Mouse (Mus musculus): ENCODE results near the gene Cttnbp2. TPM values are rescaled to one million over a fixed set of nuclear protein-coding genes. Genes with fewer than 3 reads are reported as not detected.

Cttnbp2 gene
- polyA plus RNA-seq, 1 experiment from 2014 or later: 14.9 TPM

GRCm38 (mm10) chr6:18459657-18460056 is 55.0 kb downstream of the Cttnbp2 start:
- no peaks in the 10 kb centered on the region for H3K4me1 ChIP-seq (replicated peaks; ENCODE audit: control insufficient read depth, insufficient read depth, low read length)
- no peak overlapping the region for H3K4me2 ChIP-seq (ENCODE audit: low read length)
- DNase-seq (ENCODE audit: low spot score) (no peak), ATAC-seq (replicated peaks; ENCODE audit: low FRiP score, low TSS enrichment, low read depth) (no peak)
- H3K4me3 ChIP-seq (ENCODE audit: low read depth, low read length): no peak overlapping the region
- no peaks in the 10 kb centered on the region; the same call in 1 of the 2 replicates for H3K9me3 ChIP-seq (ENCODE audit: control insufficient read depth, low read length)
- H3K36me3 ChIP-seq (ENCODE audit: control insufficient read depth, insufficient read depth, low read length): no peaks in the 10 kb centered on the region
- no peaks in the 10 kb centered on the region for H3K27me3 ChIP-seq (replicated peaks; ENCODE audit: control insufficient read depth, insufficient read depth, low read length)
- no peak overlapping the region for H3K9ac ChIP-seq (ENCODE audit: low read length)
- H3K27ac ChIP-seq (ENCODE audit: low read depth): no peak overlapping the region
- 87% methylated on average over 1 of the region's 1 CpGs for WGBS

GRCm38 (mm10) chr6:18450551-18451193 is 64.0 kb downstream of the Cttnbp2 start:
- Histone ChIP-seq H3K4me2 (ENCODE audit: low read length) (no peak overlapping the region), H3K9me3 (ENCODE audit: control insufficient read depth, low read length) (no peaks in the 10 kb centered on the region), H3K27ac (ENCODE audit: low read depth) (no peak overlapping the region), H3K4me1 (replicated peaks; ENCODE audit: control insufficient read depth, insufficient read depth, low read length) (no peaks in the 10 kb centered on the region), H3K27me3 (replicated peaks; ENCODE audit: control insufficient read depth, insufficient read depth, low read length) (no peaks in the 10 kb centered on the region), H3K9ac (ENCODE audit: low read length) (no peak overlapping the region), H3K4me3 (ENCODE audit: low read depth, low read length) (no peak overlapping the region), H3K36me3 (ENCODE audit: control insufficient read depth, insufficient read depth, low read length) (no peaks in the 10 kb centered on the region)
- no peak for ATAC-seq (replicated peaks; ENCODE audit: low FRiP score, low TSS enrichment, low read depth)
- 84% methylated on average over 5 of the region's 5 CpGs for WGBS
- no peak for DNase-seq (ENCODE audit: low spot score)

DNA sequence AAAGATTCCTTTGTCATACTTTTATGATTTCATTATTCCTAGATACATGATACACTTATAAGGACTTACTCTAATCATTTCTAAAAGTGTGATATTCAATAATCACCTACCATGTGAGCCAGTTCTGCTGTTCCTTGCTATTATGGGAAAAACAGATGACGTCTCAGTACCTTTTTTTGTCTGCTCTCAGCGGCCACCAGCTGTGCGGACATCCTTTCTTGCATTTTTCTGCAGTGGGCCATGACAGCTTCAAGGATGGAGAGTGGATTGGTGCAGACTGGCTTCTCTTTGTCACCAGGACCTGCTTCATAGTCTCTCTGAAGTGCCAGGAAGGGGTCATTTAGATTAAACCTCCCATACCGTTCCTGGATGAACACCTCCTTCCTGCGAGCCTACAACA is 66.6 kb downstream of the Cttnbp2 start:
- ATAC-seq (replicated peaks; ENCODE audit: low FRiP score, low TSS enrichment, low read depth): no peak
- WGBS: 79% methylated on average over 5 of the region's 5 CpGs
- no peak overlapping the region for H3K4me3 ChIP-seq (ENCODE audit: low read depth, low read length)
- H3K4me2 ChIP-seq (ENCODE audit: low read length): no peak overlapping the region
- H3K36me3 ChIP-seq (ENCODE audit: control insufficient read depth, insufficient read depth, low read length): no peaks in the 10 kb centered on the region
- H3K4me1 ChIP-seq (replicated peaks; ENCODE audit: control insufficient read depth, insufficient read depth, low read length): no peaks in the 10 kb centered on the region
- no peak overlapping the region for H3K9ac ChIP-seq (ENCODE audit: low read length)
- no peaks in the 10 kb centered on the region for H3K27me3 ChIP-seq (replicated peaks; ENCODE audit: control insufficient read depth, insufficient read depth, low read length)
- H3K9me3 ChIP-seq (ENCODE audit: control insufficient read depth, low read length): no peaks in the 10 kb centered on the region
- no peak overlapping the region for H3K27ac ChIP-seq (ENCODE audit: low read depth)
- DNase-seq (ENCODE audit: low spot score): no peak

- Histone ChIP-seq H3K4me1 (replicated peaks; ENCODE audit: control insufficient read depth, insufficient read depth, low read length) (no peaks in the 10 kb centered on the region), H3K9me3 (ENCODE audit: control insufficient read depth, low read length) (no peaks in the 10 kb centered on the region), H3K9ac (ENCODE audit: low read length) (no peak overlapping the region), H3K36me3 (ENCODE audit: control insufficient read depth, insufficient read depth, low read length) (no peaks in the 10 kb centered on the region), H3K4me2 (ENCODE audit: low read length) (no peak overlapping the region), H3K27me3 (replicated peaks; ENCODE audit: control insufficient read depth, insufficient read depth, low read length) (no peaks in the 10 kb centered on the region), H3K27ac (ENCODE audit: low read depth) (no peak overlapping the region), H3K4me3 (ENCODE audit: low read depth, low read length) (no peak overlapping the region)
- DNase-seq (ENCODE audit: low spot score): no peak
- no peak for ATAC-seq (replicated peaks; ENCODE audit: low FRiP score, low TSS enrichment, low read depth)
- 63% methylated on average over 7 of the region's 7 CpGs for WGBS
Observed at GRCm38 (mm10) chr6:18446917-18447316, 67.7 kb downstream of the Cttnbp2 start.

- Histone ChIP-seq H3K36me3 (ENCODE audit: control insufficient read depth, insufficient read depth, low read length) (no peaks in the 10 kb centered on the region), H3K9ac (ENCODE audit: low read length) (no peak overlapping the region), H3K4me3 (ENCODE audit: low read depth, low read length) (no peak overlapping the region), H3K9me3 (ENCODE audit: control insufficient read depth, low read length) (no peaks in the 10 kb centered on the region), H3K27me3 (replicated peaks; ENCODE audit: control insufficient read depth, insufficient read depth, low read length) (no peaks in the 10 kb centered on the region), H3K4me1 (replicated peaks; ENCODE audit: control insufficient read depth, insufficient read depth, low read length) (no peaks in the 10 kb centered on the region), H3K27ac (ENCODE audit: low read depth) (no peak overlapping the region), H3K4me2 (ENCODE audit: low read length) (no peak overlapping the region)
- ATAC-seq (replicated peaks; ENCODE audit: low FRiP score, low TSS enrichment, low read depth) (no peak), DNase-seq (ENCODE audit: low spot score) (no peak)
- WGBS: 63% methylated on average over 3 of the region's 3 CpGs
Observed at GRCm38 (mm10) chr6:18446359-18446758, 68.3 kb downstream of the Cttnbp2 start.

GRCm38 (mm10) chr6:18445747-18446146 is 68.9 kb downstream of the Cttnbp2 start:
- Histone ChIP-seq H3K27ac (ENCODE audit: low read depth) (no peak overlapping the region), H3K4me3 (ENCODE audit: low read depth, low read length) (no peak overlapping the region), H3K4me1 (replicated peaks; ENCODE audit: control insufficient read depth, insufficient read depth, low read length) (no peaks in the 10 kb centered on the region), H3K36me3 (ENCODE audit: control insufficient read depth, insufficient read depth, low read length) (no peaks in the 10 kb centered on the region), H3K27me3 (replicated peaks; ENCODE audit: control insufficient read depth, insufficient read depth, low read length) (no peaks in the 10 kb centered on the region), H3K9ac (ENCODE audit: low read length) (no peak overlapping the region), H3K4me2 (ENCODE audit: low read length) (no peak overlapping the region), H3K9me3 (ENCODE audit: control insufficient read depth, low read length) (no peaks in the 10 kb centered on the region)
- DNase-seq (ENCODE audit: low spot score) (no peak), ATAC-seq (replicated peaks; ENCODE audit: low FRiP score, low TSS enrichment, low read depth) (no peak)
- 67% methylated on average over 4 of the region's 4 CpGs for WGBS

DNA sequence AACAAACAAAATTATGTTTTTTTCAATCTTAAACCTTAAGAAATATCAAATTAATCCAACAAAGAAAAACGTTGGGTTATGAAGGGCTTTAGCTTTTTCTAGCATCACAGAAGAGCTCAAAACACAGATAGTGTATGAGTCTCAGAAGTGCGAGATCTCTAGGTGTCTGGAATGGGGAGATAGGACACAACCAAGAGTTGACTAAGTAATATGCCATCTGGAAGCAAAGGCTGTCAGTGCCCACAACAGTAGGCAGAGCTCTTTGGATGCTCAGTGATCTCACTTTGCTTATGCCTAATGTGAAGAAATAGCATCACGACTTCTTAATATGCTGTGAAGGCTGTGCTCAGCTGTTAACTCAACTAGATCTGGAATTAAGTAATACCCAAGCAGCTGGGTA is 72.3 kb downstream of the Cttnbp2 start:
- H3K9me3 ChIP-seq (ENCODE audit: control insufficient read depth, low read length): no peaks in the 10 kb centered on the region
- no peaks in the 10 kb centered on the region for H3K4me1 ChIP-seq (replicated peaks; ENCODE audit: control insufficient read depth, insufficient read depth, low read length)
- DNase-seq (ENCODE audit: low spot score) (no peak), ATAC-seq (replicated peaks; ENCODE audit: low FRiP score, low TSS enrichment, low read depth) (no peak)
- 80% methylated on average over 3 of the region's 3 CpGs for WGBS
- no peak overlapping the region for H3K4me2 ChIP-seq (ENCODE audit: low read length)
- no peak overlapping the region for H3K4me3 ChIP-seq (ENCODE audit: low read depth, low read length)
- H3K36me3 ChIP-seq (ENCODE audit: control insufficient read depth, insufficient read depth, low read length): no peaks in the 10 kb centered on the region
- H3K9ac ChIP-seq (ENCODE audit: low read length): no peak overlapping the region
- no peak overlapping the region for H3K27ac ChIP-seq (ENCODE audit: low read depth)
- H3K27me3 ChIP-seq (replicated peaks; ENCODE audit: control insufficient read depth, insufficient read depth, low read length): no peaks in the 10 kb centered on the region

DNA sequence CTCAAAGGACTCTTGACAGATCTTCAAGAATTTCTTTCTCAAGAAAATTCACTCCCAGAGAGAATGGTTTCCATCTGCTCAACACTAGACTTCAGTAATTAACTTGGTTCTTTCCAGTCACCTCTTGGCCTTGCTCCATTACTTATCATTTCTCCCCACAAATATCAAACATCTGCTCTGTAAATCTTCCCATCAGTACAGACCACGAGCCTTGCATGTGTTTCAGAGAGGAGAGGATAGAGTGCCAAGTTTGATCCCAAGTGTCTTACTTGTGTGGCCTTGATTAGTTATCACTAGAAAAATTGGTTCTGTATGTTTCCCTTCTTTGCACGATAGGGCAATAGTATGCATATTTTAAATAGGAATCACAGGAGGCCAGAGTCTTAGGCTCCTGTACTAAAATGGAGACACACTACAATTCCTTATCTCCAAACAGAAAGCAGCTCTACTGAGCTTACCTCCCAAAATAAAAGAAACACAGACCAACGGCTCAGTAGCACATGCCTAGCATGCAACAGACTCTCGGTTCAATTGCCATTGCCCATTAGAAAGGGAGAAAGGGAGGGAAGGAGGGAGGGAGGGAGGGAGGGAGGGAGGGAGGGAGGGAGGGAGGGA is 73.6 kb downstream of the Cttnbp2 start:
- H3K4me1 ChIP-seq (replicated peaks; ENCODE audit: control insufficient read depth, insufficient read depth, low read length): peaks cover 3% of the 10 kb centered on the region; the same call in 1 of the 2 replicates
- H3K4me3 ChIP-seq (ENCODE audit: low read depth, low read length): no peak overlapping the region
- no peaks in the 10 kb centered on the region for H3K27me3 ChIP-seq (replicated peaks; ENCODE audit: control insufficient read depth, insufficient read depth, low read length)
- no peak for DNase-seq (ENCODE audit: low spot score)
- no peaks in the 10 kb centered on the region for H3K9me3 ChIP-seq (ENCODE audit: control insufficient read depth, low read length)
- H3K27ac ChIP-seq (ENCODE audit: low read depth): no peak overlapping the region
- H3K36me3 ChIP-seq (ENCODE audit: control insufficient read depth, insufficient read depth, low read length): no peaks in the 10 kb centered on the region
- 61% methylated on average over 4 of the region's 4 CpGs for WGBS
- no peak overlapping the region for H3K4me2 ChIP-seq (ENCODE audit: low read length)
- H3K9ac ChIP-seq (ENCODE audit: low read length): no peak overlapping the region
- ATAC-seq (replicated peaks; ENCODE audit: low FRiP score, low TSS enrichment, low read depth): no peak
